Mouse (Mus musculus) heart, embryonic 14.5 days (tissue): ENCODE results near the gene Tmem216. TPM values are rescaled to one million over a fixed set of nuclear protein-coding genes. Genes with fewer than 3 reads are reported as not detected.
A peak's percentile ranks its signal among the peaks of the same experiment; 100 is the strongest.

Experiments
- ATAC-seq: fragments of 200-750 bp; cut with Nextera tagmentation; 2 replicates; pipeline ENCODE4 v1.8.0; 2017; ENCODE audit warnings: low read depth, moderate TSS enrichment; ENCODE audit not compliant: insufficient number of reproducible peaks, insufficient read depth, low FRiP score
- H3K27ac ChIP-seq, 2 experiments: fragments of 200-500 bp in 1 of 2; fragments of 300-500 bp in 1 of 2; sonication (generic) in 1 of 2; replicated peaks in 1 of 2; 2 replicates each; pipeline ENCODE4 v1.5.1; 2012 to 2014; ENCODE audit warnings: low read depth in 2 of 2, low read length in 2 of 2, control low read depth in 1 of 2, mild to moderate bottlenecking in 1 of 2, mixed read lengths in 1 of 2; ENCODE audit not compliant: control insufficient read depth in 1 of 2, insufficient read depth in 1 of 2
- H3K27me3 ChIP-seq: fragments of 300-500 bp; sonication (generic); 2 replicates; pipeline ENCODE4 v1.6.1; 2014; ENCODE audit warnings: mild to moderate bottlenecking, low read length, control low read depth; ENCODE audit not compliant: control insufficient read depth, insufficient read depth
- H3K36me3 ChIP-seq: fragments of 300-500 bp; sonication (generic); 2 replicates; pipeline ENCODE4 v1.6.1; 2014; ENCODE audit warnings: mild to moderate bottlenecking, control low read depth, low read length, mixed read lengths; ENCODE audit not compliant: control insufficient read depth, insufficient read depth
- H3K4me1 ChIP-seq, 2 experiments: fragments of 200-500 bp in 1 of 2; fragments of 300-500 bp in 1 of 2; sonication (generic) in 1 of 2; 2 replicates each; pipeline ENCODE4 v1.6.1; 2012 to 2014; ENCODE audit warnings: low read length in 2 of 2, control low read depth in 1 of 2, mixed read lengths in 1 of 2; ENCODE audit not compliant: control insufficient read depth in 2 of 2, insufficient read depth in 2 of 2
- H3K4me2 ChIP-seq: fragments of 300-500 bp; sonication (generic); 2 replicates; pipeline ENCODE4 v1.6.1; 2014; ENCODE audit warnings: mild to moderate bottlenecking, low read length
- H3K4me3 ChIP-seq, 2 experiments: fragments of 200-500 bp in 1 of 2; fragments of 300-500 bp in 1 of 2; sonication (generic) in 1 of 2; 2 replicates each; pipeline ENCODE4 v1.5.1; 2012 to 2014; ENCODE audit warnings: low read length in 2 of 2, mild to moderate bottlenecking in 2 of 2, control low read depth in 1 of 2, low read depth in 1 of 2, moderate library complexity in 1 of 2; ENCODE audit not compliant: control insufficient read depth in 1 of 2, insufficient read depth in 1 of 2
- H3K9ac ChIP-seq: fragments of 300-500 bp; sonication (generic); 2 replicates; pipeline ENCODE4 v1.6.1; 2014; ENCODE audit warnings: mild to moderate bottlenecking, low read length
- H3K9me3 ChIP-seq: fragments of 300-500 bp; sonication (generic); 2 replicates; pipeline ENCODE4 v1.6.1; 2016; ENCODE audit warnings: low read length, control low read depth; ENCODE audit not compliant: control insufficient read depth
- WGBS: fragments of 180-500 bp; shearing (Covaris S2); extraction: QIAGEN DNeasy Blood & Tissue Kit; methylation state at CpG from one replicate; pipeline ENCODE4 v1.1.7; 2014; 5-methylcytosine and 5-hydroxymethylcytosine counted together
- polyA plus RNA-seq: library from polyadenylated mRNA; unstranded; fragments of >200 nt; fragmentation: Nextera tagmentation; extraction: Ambion mirVana; gene quantifications from 2 replicates; pipeline ENCODE4 v1.2.1, GENCODE M21; 2014

Gene Tmem216
- polyA plus RNA-seq, 1 experiment from 2014 or later: 26.0 TPM

DNA sequence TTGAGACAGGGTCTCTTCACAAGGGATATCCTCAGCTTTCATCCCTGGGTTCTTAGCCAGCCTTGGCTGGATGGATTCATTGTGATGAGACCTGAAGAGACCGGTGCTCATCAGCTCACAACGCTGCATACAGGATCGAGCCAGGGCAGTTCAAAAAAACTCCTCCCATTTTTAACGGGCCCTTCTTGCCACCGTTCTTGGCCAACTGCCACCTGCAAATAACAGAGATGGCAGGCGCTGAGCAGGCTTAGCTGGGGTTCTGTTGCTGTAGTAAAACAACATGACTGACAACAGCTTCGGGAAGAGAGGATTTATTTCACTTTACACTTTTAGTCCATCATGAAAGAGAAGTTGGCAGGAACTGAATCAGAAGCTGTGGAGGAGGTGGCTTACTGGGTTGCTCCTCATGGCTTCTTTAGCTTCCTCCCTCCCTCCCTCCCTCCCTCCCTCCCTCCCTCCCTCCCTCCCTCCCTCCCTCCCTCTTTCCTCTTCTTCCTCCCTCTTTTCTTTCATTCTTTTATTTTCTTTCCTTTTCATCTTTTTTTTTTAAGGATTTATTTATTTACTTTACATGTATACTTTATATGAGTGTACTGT, 27.6 kb upstream of the Tmem216 start:
- H3K4me1 ChIP-seq: peaks cover 2 to 5% of the 10 kb centered on the region in 2 experiments; a peak in 2 of 4 replicates
- WGBS: 38% methylated on average over 7 of the region's 7 CpGs
- H3K27ac ChIP-seq: no peak overlapping the region
- no peak overlapping the region for H3K4me3 ChIP-seq
- no peak for ATAC-seq
- H3K36me3 ChIP-seq: peaks cover 41% of the 10 kb centered on the region
- no peak overlapping the region for H3K9ac ChIP-seq
- no peak overlapping the region for H3K4me2 ChIP-seq
- H3K27me3 ChIP-seq: no peaks in the 10 kb centered on the region
- H3K9me3 ChIP-seq: no peaks in the 10 kb centered on the region

DNA sequence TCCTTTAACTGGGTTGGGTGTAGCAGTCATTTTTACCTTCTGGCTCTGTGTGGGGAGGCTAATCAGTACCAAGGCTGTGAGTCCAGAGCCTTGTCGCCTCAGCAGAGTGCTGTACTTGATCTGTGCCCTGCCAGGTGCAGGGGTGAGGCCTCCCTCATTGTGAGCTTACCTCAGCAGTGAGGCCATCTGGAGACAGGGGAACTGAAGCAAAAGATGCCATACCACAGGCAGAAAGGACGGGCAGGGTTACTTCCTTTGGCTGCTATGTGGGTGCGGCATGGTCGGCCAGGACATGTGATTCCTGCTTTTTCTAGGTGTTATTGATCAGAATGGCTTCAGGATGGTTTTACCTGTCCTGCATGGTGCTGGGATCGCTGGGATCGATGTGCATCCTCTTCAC, 25.9 kb upstream of the Tmem216 start:
- WGBS: 85% methylated on average over 6 of the region's 6 CpGs
- H3K27ac ChIP-seq: no peak overlapping the region
- no peak overlapping the region for H3K9ac ChIP-seq
- no peak overlapping the region for H3K4me2 ChIP-seq
- no peak for ATAC-seq
- peaks cover 27% of the 10 kb centered on the region for H3K36me3 ChIP-seq
- no peaks in the 10 kb centered on the region for H3K27me3 ChIP-seq
- no peak overlapping the region for H3K4me3 ChIP-seq
- peaks cover 5 to 14% of the 10 kb centered on the region in 2 experiments for H3K4me1 ChIP-seq
- H3K9me3 ChIP-seq: no peaks in the 10 kb centered on the region

GRCm38 (mm10) chr19:10580761-10581160, 24.7 kb upstream of the Tmem216 start:
- Histone ChIP-seq H3K9ac (no peak overlapping the region), H3K4me2 (no peak overlapping the region), H3K36me3 (peaks cover 22% of the 10 kb centered on the region), H3K27ac (no peak overlapping the region), H3K27me3 (no peaks in the 10 kb centered on the region), H3K4me1 (peaks cover 5 to 21% of the 10 kb centered on the region in 2 experiments), H3K4me3 (no peak overlapping the region), H3K9me3 (no peaks in the 10 kb centered on the region)
- no peak for ATAC-seq
- WGBS: 82% methylated on average over 3 of the region's 3 CpGs

- no peak for ATAC-seq
- Histone ChIP-seq H3K9me3 (no peaks in the 10 kb centered on the region), H3K27ac (no peak overlapping the region), H3K36me3 (peaks cover 22% of the 10 kb centered on the region), H3K4me1 (peaks cover 5 to 21% of the 10 kb centered on the region in 2 experiments), H3K27me3 (no peaks in the 10 kb centered on the region), H3K4me3 (no peak overlapping the region), H3K4me2 (no peak overlapping the region), H3K9ac (no peak overlapping the region)
- 78% methylated on average over 3 of the region's 3 CpGs for WGBS
Measured at GRCm38 (mm10) chr19:10580102-10580501, 24.1 kb upstream of the Tmem216 start.

DNA sequence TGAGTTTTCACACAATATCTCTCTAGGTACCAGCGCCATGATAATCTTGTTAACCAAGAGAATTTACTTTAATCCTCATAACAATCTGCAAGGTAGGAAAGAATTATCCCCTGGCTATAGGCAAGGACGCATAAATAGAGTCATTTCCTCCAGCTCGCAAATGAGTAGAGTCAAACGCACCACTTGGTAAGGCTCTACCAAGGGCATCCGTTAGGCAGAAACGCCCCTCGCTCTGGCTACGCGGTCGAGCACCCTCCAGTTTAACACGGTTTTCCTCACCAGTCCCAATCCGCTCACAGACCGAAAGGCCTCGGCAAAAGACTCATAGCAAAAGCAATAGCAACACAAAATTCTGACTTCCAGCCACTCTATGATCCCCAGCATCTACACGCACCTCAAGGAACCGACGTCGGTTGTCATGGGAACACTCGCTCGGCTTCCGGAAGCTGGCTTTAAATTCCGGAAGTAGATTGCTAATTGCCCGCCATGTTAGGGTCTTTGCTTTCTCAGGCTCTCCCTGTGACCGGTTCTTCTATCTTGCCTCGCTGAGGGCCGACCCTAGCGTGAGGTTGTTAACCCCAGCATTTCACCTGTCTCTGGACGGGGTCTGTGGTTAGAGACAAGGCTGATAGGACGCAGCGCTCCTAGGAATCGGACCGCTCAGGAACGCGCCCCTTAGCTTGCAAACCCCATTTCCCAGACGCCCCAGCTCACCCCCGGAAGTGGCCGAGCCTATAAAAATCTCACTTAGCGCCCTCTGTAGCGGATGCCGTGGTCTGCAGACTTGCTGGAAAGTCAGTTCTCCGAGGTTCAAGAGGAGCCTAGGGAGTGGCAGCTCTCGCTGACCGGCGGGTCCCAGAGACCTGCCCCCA, 20.9 kb upstream of the Tmem216 start, which contains the start of the genes Cyb561a3 and Tmem138:
Gene Cyb561a3, plus strand, starts transcription at position 483 of the 872 bp plus-strand sequence.
Gene Tmem138, minus strand, starts transcription at position 673 of the 872 bp plus-strand sequence.
- H3K27me3 ChIP-seq: no peaks in the 10 kb centered on the region
- H3K4me1 ChIP-seq: peaks cover 2 to 18% of the 10 kb centered on the region in 2 experiments; a peak in 3 of 4 replicates
- H3K4me2 ChIP-seq: peak within 1 kb of the TSS; percentile 88
- H3K9me3 ChIP-seq: no peaks in the 10 kb centered on the region
- peaks cover 46% of the 10 kb centered on the region for H3K36me3 ChIP-seq
- H3K4me3 ChIP-seq: peak within 1 kb of the TSS; percentile 73 to 91
- WGBS: under 1% methylated on average over 44 of the region's 44 CpGs
- H3K27ac ChIP-seq: peak within 1 kb of the TSS; percentile 92 to 95
- peak within 1 kb of the TSS; percentile 79 for H3K9ac ChIP-seq
- peak; percentile 89 for ATAC-seq

DNA sequence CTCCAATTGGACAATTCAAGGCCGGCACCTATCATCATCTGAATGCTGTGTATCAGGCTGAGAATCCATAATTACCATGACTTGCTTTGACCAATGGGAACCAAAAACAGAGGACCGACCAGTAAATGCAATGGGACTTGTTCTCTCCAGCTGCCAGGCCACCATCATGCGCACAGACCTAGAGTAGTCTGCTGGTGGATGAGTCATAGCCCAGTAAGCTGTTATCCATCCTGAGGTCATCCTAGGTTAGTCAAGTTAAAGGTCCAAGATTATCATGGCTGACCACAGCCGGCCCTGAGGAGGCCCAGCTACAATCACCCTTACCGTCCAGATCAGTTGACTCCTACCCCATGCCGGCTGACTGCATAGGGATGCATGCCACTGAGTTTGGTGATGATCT, 13.6 kb upstream of the Tmem216 start:
- Histone ChIP-seq H3K36me3 (peaks cover 56% of the 10 kb centered on the region), H3K27ac (no peak overlapping the region), H3K9me3 (no peaks in the 10 kb centered on the region), H3K9ac (no peak overlapping the region), H3K4me1 (no peaks in the 10 kb centered on the region), H3K4me2 (no peak overlapping the region), H3K4me3 (no peak overlapping the region), H3K27me3 (no peaks in the 10 kb centered on the region)
- ATAC-seq: no peak
- WGBS: 92% methylated on average over 6 of the region's 6 CpGs

GRCm38 (mm10) chr19:10565217-10565616, 9.2 kb upstream of the Tmem216 start:
- Histone ChIP-seq H3K4me1 (peaks cover 14% of the 10 kb centered on the region in 2 experiments; a peak in 3 of 4 replicates), H3K4me2 (no peak overlapping the region), H3K9me3 (no peaks in the 10 kb centered on the region), H3K9ac (no peak overlapping the region), H3K36me3 (peaks cover 13% of the 10 kb centered on the region), H3K27me3 (no peaks in the 10 kb centered on the region), H3K4me3 (no peak overlapping the region), H3K27ac (no peak overlapping the region)
- 59% methylated on average over 4 of the region's 4 CpGs for WGBS
- ATAC-seq: no peak
